Mouse (Mus musculus) erythroblast, embryonic 14.5 days (primary cell): Measurements from ENCODE around the gene Dnajc1. TPM values are rescaled to one million over a fixed set of nuclear protein-coding genes. Genes with fewer than 3 reads are reported as not detected.

ENCODE experiments used
- H3K27me3 ChIP-seq: 2 replicates; pipeline ENCODE4 v1.6.1; 2012; ENCODE audit warnings: inconsistent platforms; ENCODE audit not compliant: control insufficient read depth
- H3K36me3 ChIP-seq: 2 replicates; pipeline ENCODE4 v1.6.1; 2012; ENCODE audit warnings: mild to moderate bottlenecking, inconsistent platforms; ENCODE audit not compliant: control insufficient read depth
- H3K4me1 ChIP-seq: 2 replicates; pipeline ENCODE4 v1.6.1; 2012; ENCODE audit warnings: inconsistent platforms; ENCODE audit not compliant: control insufficient read depth
- H3K4me3 ChIP-seq: replicated peaks from 2 replicates; pipeline ENCODE3; 2012; ENCODE audit warnings: moderate library complexity, mild to moderate bottlenecking, inconsistent platforms
- H3K9me3 ChIP-seq: 2 replicates; pipeline ENCODE4 v1.6.1; 2012; ENCODE audit warnings: low read length, inconsistent platforms, mixed read lengths; ENCODE audit not compliant: control insufficient read depth
- GATA1 ChIP-seq: IDR thresholded peaks from 2 replicates; pipeline ENCODE4 v1.6.1; 2012; ENCODE audit warnings: low read length, inconsistent platforms, mixed read lengths
- TAL1 ChIP-seq: IDR thresholded peaks from 3 replicates; pipeline ENCODE4 v1.6.1; 2012; ENCODE audit warnings: low read length, inconsistent platforms, mixed read lengths
- polyA plus RNA-seq: library from polyadenylated mRNA; stranded (reverse); fragments of >175 nt; gene quantifications from 2 replicates; pipeline ENCODE4 v1.2.3, GENCODE M21; 2012

The Dnajc1 gene
- polyA plus RNA-seq, 1 experiment = 0.96 TPM

- Histone ChIP-seq H3K4me1 (no peaks in the 10 kb centered on the region), H3K27me3 (no peaks in the 10 kb centered on the region), H3K36me3 (peaks cover 95% of the 10 kb centered on the region), H3K4me3 (no peak overlapping the region), H3K9me3 (no peaks in the 10 kb centered on the region)
- no peak for TF ChIP-seq GATA1
- no peak for TF ChIP-seq TAL1
Observed at GRCm38 (mm10) chr2:18209948-18210347, 182.7 kb downstream of the Dnajc1 start.

DNA sequence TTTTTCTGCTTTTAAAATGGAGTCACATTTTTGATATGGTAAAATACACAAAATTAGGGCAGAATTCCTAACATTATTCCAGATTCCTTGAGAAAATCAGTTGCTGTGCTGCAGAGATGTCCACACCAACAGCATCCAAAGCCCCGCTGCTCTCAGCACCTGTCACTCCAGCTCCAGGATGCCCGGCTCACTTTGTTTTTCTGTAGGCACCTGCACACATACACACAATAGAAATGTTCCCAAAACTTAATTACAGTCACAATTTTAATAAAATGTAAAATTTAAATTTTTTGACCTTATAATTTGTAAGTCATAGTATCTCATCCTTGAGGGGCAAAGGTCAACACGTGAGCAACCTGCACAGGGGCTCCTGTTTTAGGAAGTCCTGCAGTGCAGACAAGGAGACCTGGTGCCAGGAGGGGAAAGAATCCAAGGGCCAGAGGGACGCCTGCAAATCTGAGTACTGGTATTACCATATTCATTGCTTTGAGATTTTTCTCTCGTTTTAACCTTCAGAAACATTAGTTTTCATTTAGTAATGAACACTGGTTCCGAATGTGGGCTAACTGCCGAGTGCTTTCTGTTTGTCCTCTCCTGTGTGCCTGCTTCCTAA lies 183.3 kb downstream of the Dnajc1 start:
- TF ChIP-seq GATA1 (no peak), TAL1 (no peak)
- Histone ChIP-seq H3K4me3 (no peak overlapping the region), H3K27me3 (no peaks in the 10 kb centered on the region), H3K36me3 (peaks cover 95% of the 10 kb centered on the region), H3K4me1 (no peaks in the 10 kb centered on the region), H3K9me3 (no peaks in the 10 kb centered on the region)

GRCm38 (mm10) chr2:18208578-18208977 lies 184.1 kb downstream of the Dnajc1 start:
- H3K4me1 ChIP-seq = no peaks in the 10 kb centered on the region
- TF ChIP-seq GATA1 (no peak), TAL1 (no peak)
- H3K4me3 ChIP-seq = no peak overlapping the region
- no peaks in the 10 kb centered on the region for H3K27me3 ChIP-seq
- peaks cover 95% of the 10 kb centered on the region for H3K36me3 ChIP-seq
- no peaks in the 10 kb centered on the region for H3K9me3 ChIP-seq

DNA sequence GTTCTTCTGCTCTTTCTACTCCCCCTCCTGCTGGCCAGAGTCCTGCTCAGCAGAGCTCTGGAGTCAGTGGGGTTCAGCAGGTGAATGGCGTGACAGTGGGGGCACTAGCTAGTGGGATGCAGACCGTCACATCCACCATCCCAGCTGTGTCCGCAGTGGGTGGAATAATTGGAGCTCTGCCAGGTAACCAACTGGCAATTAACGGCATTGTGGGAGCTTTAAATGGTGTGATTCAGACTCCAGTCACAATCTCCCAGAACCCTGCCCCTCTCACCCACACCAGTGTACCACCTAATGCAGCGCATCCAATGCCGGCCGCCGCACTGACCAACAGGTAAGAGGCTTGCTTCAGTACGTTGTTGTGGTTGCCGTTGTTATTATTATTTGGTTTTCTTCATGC lies 185.8 kb downstream of the Dnajc1 start:
- Histone ChIP-seq H3K9me3 (no peaks in the 10 kb centered on the region), H3K36me3 (peaks cover 97% of the 10 kb centered on the region), H3K27me3 (no peaks in the 10 kb centered on the region), H3K4me3 (no peak overlapping the region), H3K4me1 (no peaks in the 10 kb centered on the region)
- TF ChIP-seq GATA1 = no peak
- TF ChIP-seq TAL1 = no peak

DNA sequence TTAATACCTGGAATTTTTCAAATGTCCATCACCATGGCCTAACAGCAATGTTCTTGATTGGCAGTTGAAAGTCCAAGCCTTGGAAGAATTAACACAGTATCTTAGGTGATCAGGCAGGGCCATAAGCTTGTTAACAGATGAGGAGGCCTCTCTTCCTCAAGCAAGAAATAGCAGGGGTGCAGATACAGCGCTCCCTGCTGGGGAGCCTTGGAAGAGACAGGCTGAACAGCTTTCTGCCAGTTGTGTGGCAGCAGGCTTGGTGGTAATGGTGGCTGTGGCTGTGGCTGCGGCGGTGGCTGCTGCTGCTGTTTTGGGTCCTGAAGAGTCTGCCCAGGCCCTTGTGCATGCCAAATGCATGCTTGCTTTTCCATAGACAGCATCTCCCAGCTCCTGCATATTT lies 187.5 kb downstream of the Dnajc1 start:
- H3K4me1 ChIP-seq = no peaks in the 10 kb centered on the region
- H3K27me3 ChIP-seq = no peaks in the 10 kb centered on the region
- TF ChIP-seq GATA1 (no peak), TAL1 (no peak)
- peaks cover 91% of the 10 kb centered on the region for H3K36me3 ChIP-seq
- H3K4me3 ChIP-seq = no peak overlapping the region
- H3K9me3 ChIP-seq = no peaks in the 10 kb centered on the region

DNA sequence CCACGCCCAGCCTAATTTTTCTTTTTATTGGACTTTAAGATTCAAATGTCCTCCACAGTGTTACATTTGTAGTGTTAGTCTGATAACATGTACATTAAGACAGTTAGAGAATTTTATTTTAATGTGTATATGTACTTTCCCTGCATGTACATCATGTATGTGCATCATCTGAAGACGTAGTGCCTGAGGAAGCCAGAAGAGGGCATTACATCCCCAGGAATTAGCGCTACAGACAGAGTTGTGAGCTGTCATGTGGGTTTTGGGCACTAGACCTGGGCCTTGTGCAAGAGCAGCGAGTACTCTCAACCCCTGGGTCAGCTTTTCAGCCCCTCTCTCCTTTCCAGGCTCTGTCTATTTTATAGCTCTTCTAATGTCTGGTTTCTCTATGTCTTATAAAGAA lies 189.7 kb downstream of the Dnajc1 start:
- TF ChIP-seq GATA1 = no peak
- no peak for TF ChIP-seq TAL1
- Histone ChIP-seq H3K4me3 (no peak overlapping the region), H3K36me3 (peaks cover 87% of the 10 kb centered on the region), H3K9me3 (no peaks in the 10 kb centered on the region), H3K4me1 (no peaks in the 10 kb centered on the region), H3K27me3 (no peaks in the 10 kb centered on the region)

DNA sequence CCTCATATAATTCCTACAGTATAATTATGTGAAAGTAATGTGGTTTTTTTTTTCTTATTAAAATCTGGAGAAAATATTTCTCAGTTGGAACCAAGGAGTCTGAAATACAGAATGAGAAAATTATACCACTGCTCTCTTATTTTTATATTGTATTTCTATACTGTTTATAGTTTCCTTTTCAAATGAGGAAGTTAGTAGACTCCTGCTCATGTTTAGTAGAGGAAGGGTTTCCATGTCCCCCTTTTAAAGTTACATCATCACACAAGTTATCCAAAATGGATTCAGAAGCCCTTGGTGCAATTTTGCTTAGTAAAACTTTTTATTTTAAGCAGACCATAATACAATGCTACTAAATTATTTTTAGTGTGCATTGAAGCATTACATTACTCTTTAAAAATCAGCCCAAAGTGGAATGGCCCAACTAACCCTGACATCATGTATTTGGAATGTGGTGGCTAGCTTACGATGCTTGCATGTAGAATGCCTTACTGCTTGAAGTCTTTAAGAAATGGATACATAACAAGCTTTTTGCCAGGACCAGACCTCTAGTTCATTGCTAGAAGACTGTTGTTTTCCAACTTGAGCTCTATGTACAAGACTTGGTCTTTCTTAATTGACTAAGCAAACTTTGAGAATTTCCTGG lies 190.7 kb downstream of the Dnajc1 start:
- H3K27me3 ChIP-seq = no peaks in the 10 kb centered on the region
- peaks cover 87% of the 10 kb centered on the region for H3K36me3 ChIP-seq
- no peaks in the 10 kb centered on the region for H3K9me3 ChIP-seq
- H3K4me1 ChIP-seq = no peaks in the 10 kb centered on the region
- TF ChIP-seq TAL1 = no peak
- TF ChIP-seq GATA1 = no peak
- H3K4me3 ChIP-seq = no peak overlapping the region

DNA sequence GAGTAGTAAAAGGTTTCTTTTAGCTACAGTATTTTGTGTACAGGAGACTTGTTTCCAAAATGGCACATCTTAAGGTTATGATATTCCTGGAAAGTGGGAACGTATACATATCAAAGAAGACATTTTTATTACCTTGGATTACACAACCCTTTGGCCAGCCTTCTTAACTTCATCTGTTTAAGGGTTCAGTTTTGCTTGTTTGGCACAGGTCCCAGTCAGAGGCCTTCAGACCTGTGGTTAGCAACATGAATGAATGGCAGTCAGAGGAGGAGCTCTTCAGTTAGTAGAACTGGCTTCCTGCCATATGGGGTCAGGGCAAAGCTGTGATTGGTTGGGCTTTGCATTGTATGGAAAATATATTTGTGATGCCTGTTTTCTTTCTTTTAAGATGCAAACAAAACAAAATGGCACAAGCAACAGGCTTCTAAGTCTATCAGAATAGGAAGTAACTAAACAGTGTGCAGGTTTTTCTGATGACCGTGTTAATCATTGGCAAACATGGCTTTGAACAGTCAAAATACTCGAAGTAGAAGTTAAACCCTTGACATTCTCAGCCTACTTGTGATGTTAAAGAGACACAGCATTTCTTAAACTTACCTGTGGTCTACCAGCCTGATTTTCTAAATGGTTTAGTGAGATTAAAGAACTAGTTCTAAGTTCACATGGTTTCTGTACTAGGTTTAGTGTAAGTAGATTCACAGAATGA lies 196.8 kb downstream of the Dnajc1 start:
- Histone ChIP-seq H3K9me3 (no peaks in the 10 kb centered on the region), H3K4me1 (no peaks in the 10 kb centered on the region), H3K27me3 (no peaks in the 10 kb centered on the region), H3K36me3 (peaks cover 81% of the 10 kb centered on the region), H3K4me3 (no peak overlapping the region)
- TF ChIP-seq TAL1 (no peak), GATA1 (no peak)

DNA sequence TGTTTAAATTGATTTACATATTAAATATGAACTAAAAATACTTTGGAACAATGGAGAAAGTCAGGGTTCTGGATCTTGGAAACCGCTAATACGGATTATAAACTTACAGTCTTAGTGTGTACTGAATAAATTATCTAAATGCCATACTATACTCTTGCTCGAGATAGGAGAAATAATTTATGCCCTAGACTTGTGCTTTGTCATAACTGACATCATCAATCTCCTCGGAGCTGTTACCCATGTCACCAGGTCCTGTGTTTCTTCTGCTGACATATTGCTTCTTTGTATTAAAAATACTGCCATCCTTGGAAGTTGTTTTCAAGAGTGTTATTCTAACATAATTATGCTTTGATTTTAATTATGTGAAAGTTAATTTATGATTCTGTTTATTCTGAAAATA lies 197.3 kb downstream of the Dnajc1 start:
- peaks cover 77% of the 10 kb centered on the region for H3K36me3 ChIP-seq

More for the DNA sequence above, 197.3 kb downstream of the Dnajc1 start:
- H3K9me3 ChIP-seq = no peaks in the 10 kb centered on the region
- no peak for TF ChIP-seq TAL1
- TF ChIP-seq GATA1 = no peak
- H3K4me1 ChIP-seq = no peaks in the 10 kb centered on the region
- no peaks in the 10 kb centered on the region for H3K27me3 ChIP-seq
- H3K4me3 ChIP-seq = no peak overlapping the region
